Mouse (Mus musculus) adipocyte (in vitro differentiated cells): ENCODE results near the gene Tnk1.

Experiments
- DNase-seq: peaks from one replicate; pipeline ENCODE4 v3.0.0-alpha.2; 2016; ENCODE audit warnings: low spot score

Gene Tnk1

DNA sequence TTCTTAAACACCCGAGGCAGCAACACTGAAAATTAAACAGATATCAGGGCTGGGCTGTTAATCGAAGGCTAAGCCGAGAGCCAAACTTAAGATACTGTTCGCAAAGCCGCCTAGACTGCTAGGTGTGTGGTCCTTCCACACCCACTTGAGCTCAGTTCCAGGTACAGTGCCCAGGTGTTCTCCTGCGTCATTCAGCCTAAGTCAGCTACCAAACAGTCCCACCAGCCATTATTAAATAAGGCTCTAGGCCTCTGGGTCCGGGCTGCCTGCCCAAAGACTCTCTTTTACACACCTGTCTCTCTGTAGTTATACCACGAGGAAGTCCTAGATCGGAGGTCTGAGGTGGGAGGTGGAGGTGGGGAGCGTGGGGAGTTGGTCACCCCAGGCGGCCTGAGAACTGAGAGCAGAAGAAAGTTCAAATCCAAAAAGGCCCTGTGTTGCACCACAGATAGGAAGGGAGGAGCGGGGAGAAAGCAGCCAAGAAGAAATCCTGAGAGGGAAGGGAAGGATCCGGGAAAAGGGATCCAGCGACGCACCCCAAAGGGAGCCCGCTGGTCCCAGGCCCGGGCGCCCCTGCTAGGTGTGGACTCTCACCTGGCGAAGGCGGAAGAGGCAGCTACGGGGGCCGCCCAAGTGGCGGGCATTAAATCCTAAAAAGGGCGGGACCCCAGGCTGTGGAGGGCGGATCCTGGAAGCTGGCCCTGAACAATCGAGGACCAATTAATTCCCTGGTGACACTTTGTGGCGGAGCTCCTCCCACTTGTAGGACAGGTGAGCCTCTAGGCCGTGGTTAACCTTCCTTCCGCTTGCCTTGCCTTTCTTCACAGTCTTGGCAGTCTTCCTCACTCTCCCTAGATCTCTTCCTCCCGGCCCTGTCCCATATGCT is at the start of gene Tnk1:
Tnk1 (minus strand) TSS at position 618 of the 886 bp plus-strand sequence.
- no peak for DNase-seq

DNA sequence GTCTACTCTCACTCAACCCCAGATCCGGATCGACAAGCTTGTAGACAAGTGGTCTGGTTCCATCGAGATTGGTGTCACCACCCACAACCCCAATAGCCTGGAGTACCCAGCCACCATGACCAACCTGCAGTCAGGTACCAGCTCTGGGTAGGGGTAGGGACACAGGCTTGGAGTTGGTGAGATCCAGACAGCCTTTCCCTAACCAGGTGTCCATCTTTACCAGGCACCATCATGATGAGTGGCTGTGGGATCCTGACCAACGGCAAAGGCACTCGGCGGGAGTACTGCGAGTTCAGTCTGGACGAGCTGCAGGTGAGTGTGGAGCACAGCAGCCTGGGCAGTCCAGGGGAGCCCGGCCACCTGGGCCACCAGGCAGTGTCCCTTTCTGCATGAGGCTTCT is 45.8 kb upstream of the Tnk1 start:
- no peak for DNase-seq

DNA sequence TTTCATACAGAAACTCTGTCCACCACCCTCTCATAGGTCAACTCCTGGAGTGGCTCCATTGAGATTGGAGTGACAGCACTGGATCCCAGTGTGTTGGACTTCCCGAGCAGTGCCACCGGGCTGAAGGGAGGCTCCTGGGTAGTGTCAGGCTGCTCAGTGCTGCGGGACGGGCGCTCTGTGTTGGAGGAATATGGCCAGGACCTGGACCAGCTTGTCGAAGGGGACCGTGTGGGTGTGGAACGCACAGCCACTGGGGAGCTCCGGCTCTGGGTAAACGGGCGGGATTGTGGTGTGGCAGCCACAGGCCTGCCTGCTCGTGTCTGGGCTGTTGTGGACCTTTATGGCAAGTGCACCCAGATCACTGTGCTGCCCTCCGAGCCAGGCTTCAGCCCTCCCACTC is 44.4 kb upstream of the Tnk1 start:
- DNase-seq: no peak

DNA sequence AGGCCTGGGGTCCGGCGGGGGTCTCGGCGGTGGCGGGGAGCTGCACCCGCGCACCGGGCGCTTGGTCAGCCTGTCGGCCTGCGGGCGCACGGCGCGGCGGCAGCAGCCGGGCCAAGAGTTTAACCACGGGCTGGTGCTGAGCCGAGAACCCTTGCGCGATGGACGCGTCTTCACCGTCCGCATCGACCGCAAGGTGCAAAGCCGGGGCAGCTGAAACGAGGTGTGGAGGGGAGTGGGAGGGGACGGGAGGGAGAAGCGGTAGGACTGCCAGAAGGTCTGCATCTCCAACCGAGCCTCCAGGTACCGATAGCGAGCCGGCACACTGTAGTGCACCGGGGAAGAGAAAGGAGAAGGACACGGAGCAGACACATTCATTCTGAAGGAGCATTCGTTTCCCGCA is 43.5 kb upstream of the Tnk1 start:
- DNase-seq: no peak

DNA sequence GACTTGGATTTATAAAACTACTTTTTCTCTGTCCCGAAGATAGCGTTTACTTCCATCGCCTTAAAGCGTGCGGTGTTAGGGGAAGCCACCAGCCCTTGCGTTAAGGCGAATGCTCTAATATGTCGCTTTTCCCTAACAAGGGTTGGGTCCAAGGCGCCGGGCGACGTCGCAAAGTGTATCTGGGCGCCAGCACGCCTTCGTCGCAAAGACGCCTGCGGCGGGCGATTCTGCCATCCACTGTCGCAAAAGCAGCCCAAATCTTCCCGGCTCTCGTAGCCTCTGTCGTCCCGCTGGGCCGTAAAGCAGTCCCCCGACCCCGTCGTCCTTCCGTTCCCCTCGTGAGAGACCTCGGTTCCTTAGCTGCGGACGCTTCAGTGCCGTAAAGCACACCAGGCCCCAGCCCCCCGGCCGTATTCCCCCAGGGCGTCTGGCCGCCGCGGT is 42.9 kb upstream of the Tnk1 start:
- peak; percentile 97 for DNase-seq

DNA sequence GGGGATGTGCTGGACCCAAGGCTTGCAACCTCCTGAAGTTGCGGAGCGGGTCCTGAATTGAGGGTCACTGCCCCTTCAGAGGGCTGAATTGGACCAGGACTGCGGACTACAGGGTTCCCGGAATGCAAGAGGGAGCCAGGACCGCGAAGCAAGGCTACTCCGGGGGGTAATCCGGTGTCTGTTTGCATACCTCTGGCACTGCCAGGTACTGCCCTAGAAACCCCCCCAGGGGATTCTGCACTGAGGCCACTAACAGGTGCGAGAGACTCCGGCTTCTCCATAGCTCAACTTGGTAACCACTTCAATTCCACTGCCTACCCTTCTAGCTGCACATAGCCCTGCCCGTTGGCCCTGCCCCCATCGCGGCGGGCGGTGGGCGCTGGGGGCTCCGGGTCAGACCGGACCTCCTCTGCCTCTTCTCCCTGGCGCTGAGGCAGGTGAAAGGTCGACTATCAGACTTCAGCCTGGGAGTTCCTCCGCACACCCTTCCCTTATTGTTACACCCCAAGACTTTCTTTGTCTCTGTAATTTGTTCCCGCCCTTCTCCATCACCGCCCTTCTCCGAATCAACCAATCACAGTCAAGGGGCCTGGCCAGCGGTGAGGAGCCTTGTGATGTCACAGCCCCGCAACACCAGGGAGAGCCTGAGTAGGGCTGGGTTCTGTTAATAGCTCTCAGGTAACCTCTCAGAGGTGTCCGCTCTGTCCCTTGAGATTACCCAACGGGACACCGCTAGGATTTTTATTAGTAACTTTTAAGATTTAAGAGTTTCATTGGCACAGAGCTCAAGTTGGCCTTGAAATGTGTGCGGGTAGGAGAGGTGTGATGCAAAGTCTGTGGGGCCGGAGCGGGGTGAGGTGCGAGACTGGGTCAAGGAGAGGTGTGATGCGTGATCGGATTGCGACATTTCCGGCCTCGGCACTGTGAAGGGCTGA is 42.2 kb upstream of the Tnk1 start, which contains the start of the genes 2810408A11Rik and Neurl4:
2810408A11Rik (minus strand) TSS at position 517 of the 935 bp plus-strand sequence.
Neurl4 (plus strand) TSS at position 602 of the 935 bp plus-strand sequence.
- DNase-seq: peak; percentile 93

DNA sequence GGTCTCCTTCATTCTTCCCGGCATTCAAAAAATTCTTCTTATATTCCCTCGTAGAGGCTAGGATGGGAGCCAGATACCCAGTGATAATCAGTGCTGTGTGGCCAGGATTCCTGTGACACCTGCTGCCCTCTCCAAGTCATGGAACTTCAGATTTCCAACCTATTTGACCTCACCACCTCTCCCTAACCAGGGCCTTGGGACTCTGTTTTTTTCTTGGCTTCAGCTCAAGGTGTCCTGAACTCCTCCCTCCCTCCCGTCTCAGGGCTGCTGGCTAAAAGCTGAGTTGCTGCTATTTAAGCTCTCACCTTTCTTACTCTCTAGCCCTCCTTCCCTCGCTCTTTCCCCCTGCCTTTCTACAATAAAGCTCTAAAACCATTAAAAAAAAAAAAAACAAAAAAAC is 41.3 kb upstream of the Tnk1 start:
- no peak for DNase-seq

DNA sequence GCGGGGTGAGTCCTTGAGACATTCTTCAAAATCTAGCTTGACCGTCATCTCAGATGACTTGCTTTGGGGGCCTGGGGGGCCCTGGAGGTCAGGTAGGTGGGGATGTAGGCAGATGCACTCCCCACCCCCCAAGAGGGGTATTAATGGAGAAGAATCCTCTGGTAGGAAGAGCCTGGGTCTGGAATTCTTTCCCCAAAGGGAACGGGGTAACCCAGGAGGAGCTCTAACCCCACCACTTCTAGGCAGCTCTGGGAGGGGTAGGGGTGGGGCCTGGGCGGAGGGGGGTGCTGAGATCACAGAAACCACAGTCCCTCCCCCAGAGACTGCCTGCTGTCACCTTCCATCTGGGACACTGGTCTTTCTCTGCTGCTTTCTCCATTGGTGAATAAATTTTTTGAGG is 36.8 kb upstream of the Tnk1 start, which contains the start of gene Acap1:
Acap1 (minus strand) TSS at position 249 of the 400 bp plus-strand sequence.
- no peak for DNase-seq

DNA sequence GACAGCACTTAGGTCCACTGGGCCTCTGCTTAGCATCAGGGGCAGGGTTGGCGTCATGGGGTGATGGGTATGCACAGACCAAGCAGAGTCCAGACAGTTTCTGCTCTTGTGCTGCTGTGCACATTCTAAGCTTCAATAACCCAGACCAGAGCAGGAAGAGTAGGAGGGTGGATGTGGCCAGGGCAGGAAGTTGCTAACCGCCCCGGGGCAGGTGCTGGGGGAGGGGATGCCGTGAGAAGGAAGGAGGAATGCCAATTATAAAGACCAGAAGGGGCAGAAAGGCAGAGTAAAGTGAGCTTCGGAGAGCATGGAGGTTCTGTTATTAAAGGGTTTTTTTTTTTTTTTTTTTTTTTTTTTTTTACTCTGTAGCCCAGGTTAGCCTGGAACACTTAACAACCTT is 36.1 kb upstream of the Tnk1 start:
- DNase-seq: no peak

DNA sequence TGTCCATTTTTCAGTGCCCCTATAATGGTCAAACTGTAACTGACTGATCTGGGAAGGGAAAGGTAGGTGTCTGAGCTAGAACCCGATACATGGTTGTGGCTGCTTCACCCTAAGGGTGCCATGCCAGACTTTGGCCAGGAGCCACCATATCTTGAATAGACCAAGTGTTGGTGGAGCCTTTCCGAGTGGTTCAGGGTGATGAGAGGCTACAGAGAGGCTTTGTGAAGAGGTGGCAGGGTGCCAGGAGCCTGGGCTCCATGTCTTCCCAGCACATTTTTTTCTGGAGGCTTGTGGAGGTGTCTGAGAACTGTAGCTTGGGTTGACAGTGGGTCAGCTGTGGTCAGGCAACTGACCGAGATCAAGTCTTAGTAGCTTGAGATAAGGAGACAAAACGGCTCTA is 33.0 kb upstream of the Tnk1 start:
- DNase-seq: no peak

DNA sequence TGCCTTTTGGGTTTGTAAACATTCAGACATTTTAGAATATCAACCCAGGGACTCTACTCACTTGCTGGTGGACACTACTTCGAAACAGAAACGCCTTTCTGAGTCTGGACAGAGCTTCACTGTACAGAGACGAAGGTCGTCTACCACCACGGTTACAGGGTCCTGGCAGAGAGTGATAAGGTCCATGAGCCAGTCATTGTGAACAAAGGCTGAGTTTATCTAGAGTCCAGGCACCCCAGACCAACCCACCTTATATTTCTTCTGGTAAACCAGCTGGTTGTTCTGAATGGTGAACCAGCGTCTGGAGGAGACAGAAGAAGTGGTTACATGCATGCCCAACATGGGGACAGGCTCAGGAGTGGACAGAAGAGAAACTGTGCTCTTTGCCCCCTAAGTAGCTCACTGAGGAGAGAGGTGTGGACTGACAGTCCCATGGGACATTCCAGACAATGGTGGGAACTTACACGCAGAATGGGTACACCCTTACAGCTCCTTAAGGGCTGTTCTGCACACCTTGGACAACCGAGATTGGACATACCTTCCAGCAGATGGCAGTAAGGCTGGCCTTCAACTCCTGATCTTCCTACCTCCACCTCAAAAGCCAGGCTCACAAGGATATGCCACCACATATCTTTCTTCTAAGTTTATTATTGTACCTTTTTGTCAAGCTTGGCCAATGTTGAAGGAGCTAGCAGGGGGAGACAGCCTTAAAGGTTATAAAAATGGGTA is 28.5 kb upstream of the Tnk1 start:
- no peak for DNase-seq

DNA sequence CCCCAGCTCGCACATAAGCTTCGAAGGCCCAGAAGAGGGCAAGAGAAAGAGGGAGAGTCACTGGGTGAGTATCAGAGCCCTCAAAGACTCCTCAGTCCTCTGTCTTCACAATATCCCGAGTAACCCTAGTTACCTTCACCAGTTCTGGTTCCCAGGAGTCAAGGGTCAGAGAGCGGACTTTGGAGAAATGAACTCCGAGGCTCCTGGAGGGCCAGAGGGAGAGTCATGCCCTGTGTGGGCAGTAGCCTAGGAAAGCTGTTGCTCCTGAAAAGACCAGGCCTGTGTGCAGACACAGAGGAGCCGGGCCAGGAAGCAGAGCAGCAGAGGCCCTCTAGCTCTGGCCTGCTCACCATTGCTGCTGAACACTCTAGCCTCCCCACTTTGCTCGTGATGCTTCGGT is 26.1 kb upstream of the Tnk1 start:
- DNase-seq: no peak

DNA sequence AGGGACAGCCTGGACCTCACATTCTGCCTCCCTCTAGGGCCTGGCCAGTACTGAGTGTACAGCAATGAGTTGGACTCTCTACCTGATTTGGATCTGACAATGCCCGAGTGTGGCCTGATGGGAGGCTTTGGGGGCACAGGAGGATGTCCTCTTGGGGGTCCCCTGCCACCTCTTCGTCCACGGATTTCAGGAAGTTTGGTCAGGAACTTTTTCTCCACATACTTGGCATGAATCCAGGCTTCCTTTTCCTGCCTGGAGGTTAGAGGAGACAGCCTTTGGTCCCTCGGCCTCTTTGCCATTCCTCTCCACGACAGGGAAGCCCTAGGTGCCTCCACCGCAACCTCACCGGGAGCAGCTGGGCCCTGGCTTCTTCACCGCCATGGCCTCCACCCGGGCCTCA is 25.7 kb upstream of the Tnk1 start:
- DNase-seq: no peak

DNA sequence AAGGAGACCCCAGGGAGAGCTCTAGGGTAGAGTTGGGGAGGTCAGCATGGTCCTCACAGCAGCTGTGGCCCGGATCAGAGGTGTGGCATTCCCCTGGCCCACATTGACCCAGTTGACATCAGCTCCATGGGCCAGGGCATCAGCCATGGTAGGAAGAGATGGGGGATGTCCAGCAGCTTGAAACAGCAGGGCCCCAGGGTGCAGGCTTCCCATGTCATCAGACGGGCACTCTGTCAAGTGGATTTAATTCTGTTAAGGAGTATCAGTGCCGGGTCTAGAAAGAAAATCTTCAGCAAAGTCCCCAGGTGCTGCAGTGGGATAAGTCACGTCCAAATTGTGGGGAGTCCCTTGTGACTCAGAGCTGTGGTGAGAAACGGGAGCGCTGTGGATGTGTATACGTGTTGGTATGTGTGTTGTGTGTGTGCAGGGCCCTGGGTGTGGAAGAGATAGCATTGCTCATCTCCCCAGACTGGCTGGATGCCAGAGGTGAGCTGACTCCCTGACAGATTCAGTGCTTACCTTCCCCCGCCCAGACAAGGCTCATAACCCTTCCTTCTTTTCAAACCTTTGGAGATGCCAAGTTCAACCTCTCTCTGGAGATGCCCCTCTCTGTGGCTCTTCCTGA is 25.1 kb upstream of the Tnk1 start:
- no peak for DNase-seq

DNA sequence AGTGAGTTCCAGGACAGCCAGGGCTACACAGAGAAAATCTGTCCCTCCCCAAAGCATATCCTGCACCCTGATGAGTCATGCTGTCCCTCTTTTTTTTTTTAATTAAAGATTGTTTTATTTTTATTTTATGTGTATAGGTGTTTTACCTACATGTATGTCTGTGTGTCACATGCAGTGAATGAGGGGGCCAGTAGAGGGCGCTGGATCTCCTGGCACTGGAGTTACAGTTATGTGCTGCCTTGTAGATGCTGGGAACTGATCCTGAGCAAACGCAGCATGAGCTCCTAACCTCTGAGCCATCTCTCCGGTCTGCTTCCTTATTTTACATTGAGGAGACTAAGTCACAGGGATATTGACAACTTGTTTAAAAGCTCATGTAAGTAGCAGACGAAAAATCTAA is 24.5 kb upstream of the Tnk1 start:
- DNase-seq: no peak

DNA sequence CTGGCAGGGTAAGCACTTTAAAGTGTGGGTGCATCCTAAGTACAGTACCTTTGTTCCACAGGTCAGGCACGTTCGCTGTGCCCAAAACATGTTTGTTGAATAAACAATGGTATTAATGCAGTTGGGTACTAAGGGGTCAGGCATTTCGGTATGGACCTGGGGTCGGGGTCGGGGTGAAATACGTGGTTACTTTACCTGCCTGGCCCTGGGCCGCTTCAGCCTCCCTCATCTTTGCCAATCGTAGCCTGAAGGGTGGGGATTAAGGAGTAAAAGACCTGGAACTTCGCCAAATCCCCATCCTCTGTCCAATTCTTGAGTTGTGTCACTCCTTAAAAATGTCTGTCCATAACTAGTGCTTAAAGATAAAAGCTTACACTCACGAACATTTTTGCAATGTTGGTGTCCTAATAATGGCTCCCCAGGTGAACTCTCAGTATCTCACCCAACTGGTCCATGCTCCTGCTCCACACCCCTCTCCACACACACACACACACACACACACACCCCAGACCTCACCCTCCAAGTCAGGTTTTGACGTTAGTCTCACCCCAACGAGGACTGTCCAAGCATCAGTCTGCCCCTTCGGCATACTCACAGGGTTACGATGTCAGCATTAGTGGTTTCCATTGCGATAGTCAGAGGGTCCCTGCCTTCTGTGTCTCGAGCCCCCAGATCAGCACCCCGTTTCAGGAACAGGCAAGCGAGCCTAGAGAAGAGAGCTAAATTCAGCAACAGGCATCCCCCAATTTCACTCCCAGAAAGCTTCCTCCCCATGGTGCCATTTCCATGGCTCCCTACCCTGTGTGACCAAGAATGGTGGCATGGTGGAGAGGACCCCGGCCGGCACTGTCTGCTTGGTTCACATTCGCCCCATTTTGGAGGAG is 23.5 kb upstream of the Tnk1 start:
- DNase-seq: no peak

DNA sequence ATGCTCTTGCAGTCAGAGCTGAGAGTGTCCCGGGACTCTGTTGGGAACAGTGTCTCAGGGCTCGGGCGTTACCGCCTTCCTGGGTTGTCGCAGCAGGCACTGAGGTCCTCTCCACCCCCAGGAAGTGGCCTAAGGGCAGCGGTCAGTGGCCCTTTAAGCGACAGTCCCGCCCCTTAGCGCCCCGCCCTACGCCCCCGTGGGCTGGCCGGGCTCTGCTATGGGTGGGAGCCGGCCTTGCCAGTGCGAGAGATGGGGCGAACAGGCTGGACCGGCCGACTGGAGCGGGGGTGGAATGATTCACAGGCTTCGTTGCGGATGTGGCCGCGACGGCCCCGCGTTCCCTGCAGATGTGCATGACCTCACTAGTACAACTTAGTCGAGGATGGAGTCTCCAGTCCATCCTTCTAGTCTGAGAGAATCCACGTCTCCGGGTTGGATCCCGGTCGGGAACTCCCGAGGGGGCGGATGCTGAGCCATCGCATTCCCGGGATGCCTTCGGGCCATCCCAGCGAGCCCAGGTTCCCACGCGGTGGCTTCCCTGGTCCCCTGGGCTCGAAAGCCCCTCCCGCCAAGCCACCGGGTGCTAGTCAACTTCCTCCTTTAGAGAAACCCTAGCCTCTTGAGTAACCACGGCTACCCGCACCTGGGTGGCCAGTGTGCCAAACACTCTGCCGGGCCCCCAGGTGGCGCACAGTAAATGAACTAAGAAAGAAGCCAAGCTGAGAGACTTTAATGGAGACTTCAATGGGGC is 22.5 kb upstream of the Tnk1 start, which contains the start of gene Kctd11:
Kctd11 (minus strand) TSS at position 554 of the 751 bp plus-strand sequence.
- DNase-seq: peak; percentile 64

DNA sequence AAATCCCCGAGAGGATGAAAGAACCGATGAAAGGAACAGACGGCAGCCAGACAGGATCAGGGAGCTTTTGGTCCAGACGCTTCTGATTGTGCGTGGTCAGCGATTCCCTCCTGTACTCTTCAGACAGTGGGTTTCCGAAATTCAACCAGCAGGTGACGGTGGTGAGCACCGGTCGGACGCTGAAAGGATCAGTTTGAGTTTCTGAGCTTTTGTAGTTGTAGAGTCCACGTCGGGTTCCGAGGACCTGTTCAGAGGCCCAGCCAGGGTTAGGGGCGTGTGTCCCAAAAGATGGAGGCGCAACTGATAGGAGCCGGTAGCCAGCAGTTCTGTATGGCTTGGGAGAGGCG is 21.9 kb upstream of the Tnk1 start:
- peak; percentile 69 for DNase-seq

DNA sequence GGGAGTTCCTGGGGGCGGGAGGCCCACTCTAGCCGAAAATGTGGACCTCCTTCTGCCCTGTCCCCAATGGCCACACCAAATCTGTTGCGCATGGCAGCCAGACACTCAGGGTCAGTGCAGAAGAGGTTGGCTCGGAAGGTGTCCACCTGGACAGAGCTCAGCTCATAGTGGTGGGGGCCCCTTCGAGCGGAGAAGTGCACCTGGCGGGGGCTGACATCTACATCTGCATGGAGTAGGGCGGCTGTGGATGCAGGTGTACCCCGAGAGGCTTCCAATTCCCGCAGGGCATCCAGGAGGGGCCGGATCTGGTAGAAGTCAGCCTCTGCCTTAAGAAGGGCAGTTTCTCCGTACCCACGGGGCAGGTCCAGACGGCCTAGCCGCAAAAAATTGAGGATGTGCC is 21.2 kb upstream of the Tnk1 start:
- no peak for DNase-seq

DNA sequence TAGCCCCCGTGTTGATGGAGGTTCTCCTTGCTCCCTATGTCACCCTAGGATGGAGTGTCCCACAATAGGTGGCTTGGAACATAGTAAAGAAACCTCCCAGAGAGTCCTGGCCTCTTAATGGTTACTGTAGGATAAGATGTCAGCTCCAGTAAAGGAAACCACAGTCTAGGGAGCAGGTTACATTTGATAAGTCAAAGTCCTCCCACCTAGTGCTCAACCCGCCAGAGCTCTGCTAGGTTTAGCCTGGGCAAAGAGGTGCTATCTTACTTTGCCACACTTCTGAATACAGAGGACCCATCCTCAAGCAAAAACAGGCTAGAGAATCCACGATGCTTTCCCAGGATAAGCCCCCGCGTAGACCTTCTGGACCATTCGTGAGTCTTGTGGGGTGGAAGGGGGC is 20.4 kb upstream of the Tnk1 start:
- DNase-seq: no peak
